Mouse (Mus musculus) E14TG2a.4 (cell line): ENCODE measurements at regions not wholly inside any gene's neighbourhood (a gene's known extent, or its start where the extent isn't known, plus 50 kb on each side); places are given as distances from the start of the nearest gene placed in this dataset.

ENCODE experiments used
- CTCF ChIP-seq: conservative IDR thresholded peaks from 2 replicates; pipeline ENCODE4 v1.5.1; 2014; ENCODE audit warnings: low read length
- NANOG ChIP-seq: IDR thresholded peaks from 2 replicates; pipeline ENCODE4 v1.6.1; 2014; ENCODE audit warnings: borderline replicate concordance, low read length, mixed read lengths
- POU5F1 ChIP-seq: IDR thresholded peaks from 2 replicates; pipeline ENCODE4 v1.6.1; 2014; ENCODE audit warnings: low read length, borderline replicate concordance

- TF ChIP-seq CTCF (no peak), NANOG (no peak), POU5F1 (no peak)
Observed at GRCm38 (mm10) chr12:99093989-99094388, 173.6 kb downstream of the Ttc8 start.
